Mouse (Mus musculus) thymus, adult 2 months (tissue): ENCODE data around the gene Rhot1.
"Not testable (repeated sequence)": the region's sequence is repeated elsewhere in the genome, so short reads cannot be mapped to it uniquely, and the experiment has no call there.

ENCODE experiments used
- CTCF ChIP-seq: fragments of 200-500 bp; IDR thresholded peaks from 2 replicates; pipeline ENCODE4 v1.5.1; 2012; ENCODE audit warnings: mild to moderate bottlenecking, control low read depth, low read length, moderate library complexity, borderline replicate concordance; ENCODE audit not compliant: control insufficient read depth, poor library complexity, insufficient read depth; ENCODE audit errors: extremely low read depth
- POLR2A ChIP-seq: fragments of 200-500 bp; IDR thresholded peaks from 2 replicates; pipeline ENCODE4 v1.6.1; 2012; ENCODE audit warnings: mild to moderate bottlenecking, low read length, control low read depth, moderate library complexity; ENCODE audit not compliant: control insufficient read depth, poor library complexity, insufficient read depth; ENCODE audit errors: extremely low read depth

DNA sequence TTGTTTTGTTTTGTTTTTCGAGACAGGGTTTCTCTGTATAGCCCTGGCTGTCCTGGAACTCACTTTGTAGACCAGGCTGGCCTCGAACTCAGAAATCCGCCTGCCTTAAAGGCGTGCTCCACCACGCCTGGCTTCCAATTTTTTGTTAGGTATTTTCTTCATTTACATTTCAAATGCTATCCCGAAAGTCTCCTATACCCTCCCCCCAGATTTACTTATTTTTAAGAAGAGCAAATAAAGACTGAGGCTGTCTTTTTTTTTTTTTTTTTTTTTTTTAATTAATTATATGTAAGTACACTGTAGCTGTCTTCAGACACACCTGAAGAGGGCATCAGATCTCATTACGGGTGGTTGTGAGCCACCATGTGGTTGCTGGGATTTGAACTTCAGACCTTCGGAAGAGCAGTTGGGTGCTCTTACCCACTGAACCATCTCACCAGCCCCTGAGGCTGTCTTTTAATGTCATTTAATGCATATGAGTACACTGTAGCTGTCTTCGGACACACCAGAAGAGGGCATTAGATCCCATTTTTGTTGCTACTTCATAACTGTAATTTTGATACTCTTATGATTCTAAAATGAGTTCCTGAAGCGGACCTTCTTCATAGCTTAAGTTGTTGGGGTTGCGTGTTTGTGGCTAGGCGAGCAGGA, 25.6 kb upstream of the Rhot1 start:
- TF ChIP-seq POLR2A, CTCF: not testable (repeated sequence)
